Mouse (Mus musculus) CH12.LX (cell line): ENCODE results near the gene C7.

Experiments
- E2F4 ChIP-seq: IDR thresholded peaks from 2 replicates; pipeline ENCODE4 v1.6.1; 2011; ENCODE audit warnings: low read depth, low read length, improper control_type of control experiment; ENCODE audit not compliant: insufficient replicate concordance
- EP300 ChIP-seq: IDR thresholded peaks from 2 replicates; pipeline ENCODE4 v1.6.1; 2011; ENCODE audit warnings: low read length, improper control_type of control experiment
- ETS1 ChIP-seq: conservative IDR thresholded peaks from 2 replicates; pipeline ENCODE4 v1.6.1; 2012; ENCODE audit warnings: low read depth, mild to moderate bottlenecking, inconsistent platforms, low read length, improper control_type of control experiment, moderate library complexity
- MEF2A ChIP-seq: IDR thresholded peaks from 2 replicates; pipeline ENCODE4 v1.6.1; 2014; ENCODE audit warnings: low read depth, mild to moderate bottlenecking, inconsistent platforms, low read length, improper control_type of control experiment, borderline replicate concordance
- POLR2A ChIP-seq: IDR thresholded peaks from 2 replicates; pipeline ENCODE4 v1.6.1; 2011; ENCODE audit warnings: low read depth, mild to moderate bottlenecking, improper control_type of control experiment, low read length

DNA sequence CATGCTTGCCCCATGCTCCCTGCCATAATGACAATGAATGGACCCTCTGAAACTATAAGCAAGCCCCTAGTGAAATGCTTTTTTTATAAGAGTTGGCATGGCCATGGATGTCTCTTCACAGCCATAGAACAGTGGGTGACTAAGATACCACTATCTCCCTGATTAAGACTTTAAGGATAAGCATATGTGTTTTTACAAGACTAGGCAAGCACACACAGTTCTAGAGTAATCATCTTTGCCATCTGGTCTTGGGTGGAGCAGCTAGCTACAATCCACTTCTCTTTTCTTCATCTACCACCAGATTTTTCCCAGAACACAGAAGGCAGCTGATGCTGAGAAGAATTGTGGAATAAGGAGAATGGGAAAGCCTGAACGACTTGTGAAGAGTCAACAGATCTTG, 17.7 kb upstream of the C7 start:
- no peak for TF ChIP-seq EP300
- no peak for TF ChIP-seq ETS1
- TF ChIP-seq POLR2A, result no peak
- no peak for TF ChIP-seq E2F4
- no peak for TF ChIP-seq MEF2A
